Mouse (Mus musculus): ENCODE measurements around the gene Ndst4. TPM values are rescaled to one million over a fixed set of nuclear protein-coding genes. Genes with fewer than 3 reads are reported as not detected.

Ndst4 gene
- total RNA-seq, 2 experiments from 2014 or later, result not detected

DNA sequence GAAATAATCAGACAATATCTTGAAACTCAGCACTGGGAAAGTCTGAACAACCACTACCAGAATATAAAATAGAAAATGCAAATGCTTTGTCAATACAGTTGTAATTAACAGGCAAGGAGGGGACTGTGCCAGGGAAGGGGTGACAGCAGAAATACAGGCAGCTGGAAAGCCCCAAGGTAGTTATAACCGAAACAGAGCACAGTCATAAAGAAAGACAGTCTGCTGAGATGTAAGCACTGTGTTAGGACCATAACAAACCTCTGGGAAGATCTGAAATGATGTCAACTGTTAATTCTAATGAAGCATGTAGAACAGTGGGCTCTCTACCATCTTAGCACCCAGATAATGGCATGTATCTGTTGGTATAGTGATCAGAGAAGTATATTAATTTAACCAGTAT, 287.1 kb downstream of the Ndst4 start:
- no peak for DNase-seq
- intact Hi-C loops (cut with DNase I), result no loop called here

DNA sequence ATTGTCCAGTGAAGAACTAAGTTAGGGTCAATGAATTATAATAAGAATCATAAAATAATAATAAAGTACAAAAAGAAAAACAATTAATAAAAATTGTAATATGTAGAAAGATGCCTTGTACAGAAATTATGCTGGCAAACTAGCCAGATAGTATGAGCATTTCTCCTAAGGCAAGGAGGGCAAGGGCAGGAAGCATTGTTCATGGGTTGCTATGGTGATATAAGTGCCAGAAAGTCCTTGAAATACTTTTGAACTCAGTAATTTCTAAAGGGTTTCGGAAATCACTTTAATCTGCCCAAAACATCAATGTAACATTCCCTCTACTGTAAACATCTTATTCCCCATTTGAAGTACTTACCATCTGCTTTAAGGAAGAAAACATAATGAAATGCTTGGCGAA, 319.1 kb downstream of the Ndst4 start:
- intact Hi-C loops (cut with DNase I), result no loop called here
- DNase-seq, result no peak

DNA sequence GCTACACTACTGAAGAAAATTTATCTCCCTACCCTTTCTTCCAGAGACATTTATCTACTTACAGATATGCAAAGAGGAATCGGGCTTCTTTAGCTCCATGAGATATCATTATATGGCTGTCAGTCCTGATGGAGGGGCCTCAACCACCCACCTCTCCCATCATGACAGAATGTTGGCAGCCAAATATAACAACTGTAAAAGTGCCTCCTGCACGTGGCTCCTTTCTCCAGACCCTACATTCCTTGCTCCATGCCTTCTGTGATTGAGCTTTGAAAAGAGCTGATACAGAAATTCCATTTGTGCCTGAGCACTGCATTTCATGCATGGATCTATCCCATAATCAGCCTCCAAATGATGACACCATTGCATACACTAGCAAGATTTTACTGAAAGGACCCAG, 331.1 kb downstream of the Ndst4 start:
- intact Hi-C loops (cut with DNase I), result no loop called here
- DNase-seq, result no peak

DNA sequence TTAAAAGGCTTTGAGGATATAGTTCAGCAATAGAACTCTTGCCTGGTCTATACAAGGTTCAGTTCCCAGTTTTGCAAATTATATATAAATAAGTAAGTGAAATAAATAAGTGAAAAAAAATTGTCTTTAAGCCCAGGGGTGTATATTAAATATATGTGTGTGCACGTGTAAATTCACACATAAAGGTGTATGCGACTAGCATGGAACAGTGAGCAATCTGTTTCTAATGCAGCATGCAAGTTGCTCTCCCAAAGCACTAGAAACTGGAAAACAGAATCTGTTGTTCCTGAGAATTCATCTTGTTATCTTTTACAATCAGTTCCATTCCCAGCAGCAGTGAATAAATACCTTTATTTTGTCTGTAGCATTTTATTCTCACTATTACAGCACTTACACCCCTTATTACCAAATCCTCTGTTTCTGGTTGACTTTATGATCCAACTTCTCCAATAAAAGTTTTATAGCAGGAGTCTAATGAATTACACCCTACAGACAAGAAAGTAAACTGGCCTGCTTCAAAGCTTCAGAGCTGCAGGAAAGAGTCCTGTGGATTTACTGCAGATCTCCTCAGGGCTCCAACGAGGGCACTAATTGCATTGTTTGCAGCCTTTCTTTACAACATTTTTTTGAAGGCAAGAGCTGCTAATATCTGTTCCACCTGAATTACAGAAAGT, 340.7 kb downstream of the Ndst4 start:
- intact Hi-C loops (cut with DNase I), result no loop called here
- no peak for DNase-seq

DNA sequence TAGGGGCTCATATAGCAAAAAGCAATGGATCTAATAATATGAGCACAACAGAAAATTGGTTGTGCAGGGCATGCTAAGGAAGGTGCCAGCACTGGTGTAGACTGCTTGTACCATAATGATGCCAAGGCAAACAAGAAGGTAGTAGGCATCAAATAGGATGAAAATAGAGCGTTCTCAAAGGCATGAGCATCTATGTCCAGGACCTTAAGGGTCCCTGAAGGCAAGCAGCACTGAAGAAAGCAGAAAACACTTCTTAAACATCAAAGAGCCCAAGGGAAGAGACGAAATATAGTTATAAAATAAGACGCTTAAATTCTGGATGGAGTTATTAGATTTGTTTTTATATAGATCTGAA, 341.2 kb downstream of the Ndst4 start:
- no peak for DNase-seq
- intact Hi-C loops (cut with DNase I), result no loop called here

DNA sequence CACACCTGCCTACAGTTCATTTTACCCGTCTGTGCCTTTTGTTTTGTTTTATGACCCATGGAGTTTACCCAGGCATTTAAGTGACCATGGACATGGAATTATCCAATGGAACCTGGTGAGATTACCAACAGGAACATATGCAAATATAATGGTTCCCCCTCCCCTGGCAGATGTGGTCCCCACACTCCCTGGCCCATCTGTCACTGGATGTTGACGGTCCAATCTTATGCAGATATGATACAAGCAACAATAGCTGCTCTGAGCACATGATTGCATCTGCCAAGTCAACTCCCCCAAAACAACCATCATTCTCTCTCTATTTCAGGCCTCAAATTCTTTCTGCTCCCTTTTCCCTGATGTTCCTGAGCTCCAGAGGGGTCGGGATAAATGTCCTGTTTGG, 342.5 kb downstream of the Ndst4 start:
- no peak for DNase-seq
- intact Hi-C loops (cut with DNase I), result no loop called here

DNA sequence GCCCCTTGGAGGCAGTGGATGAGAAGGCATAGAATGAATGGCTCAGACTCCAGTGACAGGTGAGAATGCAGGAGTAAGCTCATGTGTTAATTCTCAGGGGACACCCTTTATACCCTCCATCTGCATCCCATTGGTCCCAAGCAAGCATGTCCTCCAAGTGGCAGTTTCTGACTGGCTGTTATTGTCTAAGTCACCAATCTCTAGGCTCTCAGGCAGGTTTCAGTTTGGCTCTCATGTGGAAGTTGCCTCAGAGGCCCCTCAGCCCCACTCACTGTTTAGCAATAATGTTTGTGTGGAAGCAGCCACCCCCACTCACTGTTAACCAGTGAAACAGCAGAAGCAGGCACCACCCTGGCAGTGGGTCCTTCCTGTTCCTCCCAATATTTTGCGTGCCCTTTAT, 353.0 kb downstream of the Ndst4 start:
- no peak for DNase-seq

DNA sequence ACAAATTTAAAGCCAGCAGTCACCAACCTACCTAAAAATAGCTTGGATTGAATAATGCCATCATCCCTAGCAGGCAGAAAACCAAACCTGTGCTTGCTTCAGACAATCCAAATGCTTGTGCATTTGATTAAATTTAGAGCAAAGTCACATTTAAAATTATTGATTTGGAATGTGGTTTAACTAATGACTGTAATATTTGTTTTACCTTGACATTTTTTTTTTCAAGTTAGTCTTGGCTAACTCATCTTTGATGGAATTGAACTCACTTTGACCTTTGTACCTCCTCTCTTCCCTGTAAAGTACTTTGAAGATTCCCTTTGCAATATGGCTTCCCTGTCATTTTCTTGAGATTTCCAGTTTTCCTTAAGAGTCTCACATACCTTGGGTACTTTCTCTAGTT, 356.8 kb downstream of the Ndst4 start:
- DNase-seq, result no peak
- intact Hi-C loops (cut with DNase I), result no loop called here

More for the DNA sequence above, 353.0 kb downstream of the Ndst4 start:
- intact Hi-C loops (cut with DNase I), result no loop called here

Measured in heart, postnatal 14 days (tissue).